Mouse (Mus musculus) gastrocnemius, adult 2 months (tissue): ENCODE data around the gene Setd4. TPM values are rescaled to one million over a fixed set of nuclear protein-coding genes. Genes with fewer than 3 reads are reported as not detected.
"Not testable (repeated sequence)": the region's sequence is repeated elsewhere in the genome, so short reads cannot be mapped to it uniquely, and the experiment has no call there.

Source experiments
- DNase-seq: peaks from one replicate; pipeline ENCODE4 v3.0.0; 2022
- H3K27ac ChIP-seq: fragments of 200-600 bp; 2 replicates; pipeline ENCODE4 v1.8.1; 2022; ENCODE audit warnings: mild to moderate bottlenecking
- H3K4me3 ChIP-seq: fragments of 200-600 bp; 2 replicates; pipeline ENCODE4 v1.8.1; 2022; ENCODE audit warnings: mild to moderate bottlenecking, moderate library complexity
- CTCF ChIP-seq: fragments of 200-600 bp; IDR thresholded peaks from 2 replicates; pipeline ENCODE4 v1.8.1; 2022; ENCODE audit warnings: antibody characterized with exemption, mild to moderate bottlenecking, moderate library complexity
- intact Hi-C: fragments of 180-260 bp; cut with DNase I; formaldehyde crosslinking; loops from one replicate; pipeline ENCODE4 v1.15.1; 2025
- long read RNA-seq, 2 experiments: library from polyadenylated mRNA; stranded (forward); transcript quantifications; one replicate each; pipeline ENCODE4 v2.0.0; 2021
- total RNA-seq, 2 experiments: library from RNA; stranded (reverse); gene quantifications; 2 replicates each; pipeline ENCODE4 v1.2.3; 2021

Gene Setd4
- total RNA-seq: 1 to 10 TPM in 1 of 2 experiments, under 1 TPM in 1; 0.67 to 1.1 TPM
- long read RNA-seq, experiment 1: 0 reads
- long read RNA-seq, experiment 2, partial matches to known transcripts: 0 of 2 reads
- long read RNA-seq, experiment 2, other reads (novel, unspliced or antisense): 2 of 2 reads

- DNase-seq: peak; percentile 98
- Histone ChIP-seq H3K4me3 (peak within 1 kb of the TSS; percentile 75), H3K27ac (peak within 1 kb of the TSS; percentile 95)
- intact Hi-C loops: no loop called here
- TF ChIP-seq CTCF: peak; percentile 17; the same call in 1 of the 2 replicates
Observed at GRCm38 (mm10) chr16:93603439-93604212, at the start of gene Setd4. Setd4 (minus strand) TSS chr16:93604063.

GRCm38 (mm10) chr16:93648441-93649183 lies 44.7 kb upstream of the Setd4 start:
- no peak for DNase-seq
- Histone ChIP-seq H3K27ac (no peak overlapping the region), H3K4me3 (no peak overlapping the region)
- intact Hi-C loops: no loop called here
- no peak for TF ChIP-seq CTCF

GRCm38 (mm10) chr16:93644006-93644405 lies 40.1 kb upstream of the Setd4 start:
- DNase-seq: peak; percentile 47
- intact Hi-C loops: no loop called here
- Histone ChIP-seq H3K4me3 (no peak overlapping the region), H3K27ac (no peak overlapping the region)
- TF ChIP-seq CTCF: no peak

- no peak for DNase-seq
- H3K27ac ChIP-seq: no peak within 1 kb of the TSS
- no peak for TF ChIP-seq CTCF
- intact Hi-C loops: no loop called here
- H3K4me3 ChIP-seq: no peak within 1 kb of the TSS
Observed at GRCm38 (mm10) chr16:93627761-93628400, 24.0 kb upstream of the Setd4 start, which contains the start of gene Gm5678. Gm5678 (plus strand) TSS chr16:93628097.

- no peak for DNase-seq
- no peak overlapping the region for H3K4me3 ChIP-seq
- peak; percentile 70 for TF ChIP-seq CTCF
- intact Hi-C loops: no loop called here
- no peak overlapping the region for H3K27ac ChIP-seq
Observed at GRCm38 (mm10) chr16:93626745-93627144, 22.9 kb upstream of the Setd4 start.

- no peak for DNase-seq
- intact Hi-C loops: no loop called here
- Histone ChIP-seq H3K27ac (no peak overlapping the region), H3K4me3 (no peak overlapping the region)
- TF ChIP-seq CTCF: no peak
Observed at GRCm38 (mm10) chr16:93624671-93625070, 20.8 kb upstream of the Setd4 start.

- H3K4me3 ChIP-seq, H3K27ac ChIP-seq, intact Hi-C loops, DNase-seq: not testable (repeated sequence)
Observed at GRCm38 (mm10) chr16:93623759-93624158, 19.9 kb upstream of the Setd4 start.

GRCm38 (mm10) chr16:93615118-93615870 lies 11.4 kb upstream of the Setd4 start:
- Histone ChIP-seq H3K27ac (no peak overlapping the region), H3K4me3 (no peak overlapping the region)
- intact Hi-C loops: loop anchor here (10.0 kb wide), 1 partner anchor 170 kb away; no protein-coding TSS in a partner anchor
- peak; percentile 91 for TF ChIP-seq CTCF
- peak; percentile 81 for DNase-seq

- intact Hi-C loops: loop anchor here (10.0 kb wide), 1 partner anchor 174 kb away; no protein-coding TSS in a partner anchor
- TF ChIP-seq CTCF: no peak
- no peak overlapping the region for H3K4me3 ChIP-seq
- H3K27ac ChIP-seq: no peak overlapping the region
- no peak for DNase-seq
Observed at GRCm38 (mm10) chr16:93610961-93611360, 7.1 kb upstream of the Setd4 start.

GRCm38 (mm10) chr16:93609796-93610195 lies 5.9 kb upstream of the Setd4 start:
- DNase-seq: no peak
- no peak overlapping the region for H3K4me3 ChIP-seq
- no peak for TF ChIP-seq CTCF
- intact Hi-C loops: loop anchor here (10.0 kb wide), 1 partner anchor 175 kb away; no protein-coding TSS in a partner anchor
- no peak overlapping the region for H3K27ac ChIP-seq

- no peak for DNase-seq
- no peak for TF ChIP-seq CTCF
- intact Hi-C loops: no loop called here
Observed at GRCm38 (mm10) chr16:93608731-93609130, 4.9 kb upstream of the Setd4 start.

GRCm38 (mm10) chr16:93607669-93608101 lies 3.8 kb upstream of the Setd4 start:
- TF ChIP-seq CTCF: no peak
- H3K27ac ChIP-seq: peak overlapping the region; percentile 81
- peak overlapping the region; percentile 80 for H3K4me3 ChIP-seq
- DNase-seq: peak; percentile 89
- intact Hi-C loops: no loop called here

More at GRCm38 (mm10) chr16:93608731-93609130, 4.9 kb upstream of the Setd4 start:
- Histone ChIP-seq H3K4me3 (peak overlapping the region; percentile 80; the same call in 1 of the 2 replicates), H3K27ac (no peak overlapping the region)
